ENCODE assay signal across 8 mouse cellular contexts in genomic region chr1:131060290-131061253, GRCm38 (mm10). TPM values are rescaled to one million over a fixed set of nuclear protein-coding genes. Genes with fewer than 3 reads are reported as not detected.
DNase-seq lines count a peak whose midpoint lies in the region; ATAC-seq lines count a peak whose summit lies in the region.

No protein-coding gene starts in this region.

- H3K27me3 ChIP-seq in kidney, embryonic 15.5 days = no peaks in the 10 kb centered on the region
- H3K27me3 ChIP-seq in intestine, embryonic 14.5 days (replicated peaks; ENCODE audit: control insufficient read depth, insufficient read depth, low read length) = no peaks in the 10 kb centered on the region
- H3K27me3 ChIP-seq in megakaryocyte, embryonic 14.5 days (replicated peaks) = no peaks in the 10 kb centered on the region

- peaks cover 26% of the 10 kb centered on the region for H3K36me3 ChIP-seq in kidney, embryonic 15.5 days
- peaks cover 28% of the 10 kb centered on the region for H3K36me3 ChIP-seq in intestine, embryonic 14.5 days (ENCODE audit: control insufficient read depth, insufficient read depth, low read length)
- H3K36me3 ChIP-seq in megakaryocyte, embryonic 14.5 days (replicated peaks; ENCODE audit: low read length) = peaks cover 75% of the 10 kb centered on the region

- H3K4me2 ChIP-seq in kidney, embryonic 15.5 days = no peak overlapping the region
- H3K4me2 ChIP-seq in intestine, embryonic 14.5 days (ENCODE audit: low read length) = no peak overlapping the region

- H3K9me3 ChIP-seq in kidney, embryonic 15.5 days (replicated peaks) = no peaks in the 10 kb centered on the region
- no peaks in the 10 kb centered on the region for H3K9me3 ChIP-seq in intestine, embryonic 14.5 days (ENCODE audit: control insufficient read depth, low read length)
- H3K9me3 ChIP-seq in megakaryocyte, embryonic 14.5 days = no peaks in the 10 kb centered on the region

- peaks cover 60% of the 10 kb centered on the region for H3K4me1 ChIP-seq in kidney, embryonic 15.5 days
- peaks cover 36% of the 10 kb centered on the region for H3K4me1 ChIP-seq in intestine, embryonic 14.5 days (replicated peaks; ENCODE audit: control insufficient read depth, insufficient read depth, low read length)
- H3K4me1 ChIP-seq in megakaryocyte, embryonic 14.5 days = peaks cover 82% of the 10 kb centered on the region

- no peak overlapping the region for H3K9ac ChIP-seq in kidney, embryonic 15.5 days
- H3K9ac ChIP-seq in intestine, embryonic 14.5 days (ENCODE audit: low read length) = no peak overlapping the region

- peak; percentile 61; the same call in 1 of the 2 replicates for ATAC-seq in kidney, embryonic 15.5 days (replicated peaks; ENCODE audit: low FRiP score)
- ATAC-seq in intestine, embryonic 14.5 days (replicated peaks; ENCODE audit: low FRiP score, low TSS enrichment, low read depth) = peak; percentile 4; the same call in 1 of the 2 replicates

- 48% methylated on average over 13 of the region's 13 CpGs for WGBS in kidney, embryonic 15.5 days
- WGBS in intestine, embryonic 14.5 days = 62% methylated on average over 13 of the region's 13 CpGs

- peak overlapping the region; percentile 15; the same call in 1 of the 2 replicates for H3K27ac ChIP-seq in kidney, embryonic 15.5 days
- no peak overlapping the region for H3K27ac ChIP-seq in intestine, embryonic 14.5 days (ENCODE audit: low read depth)

- H3K4me3 ChIP-seq in kidney, embryonic 15.5 days (replicated peaks) = no peak overlapping the region
- H3K4me3 ChIP-seq in intestine, embryonic 14.5 days (ENCODE audit: low read depth, low read length) = no peak overlapping the region
- peak overlapping the region; percentile 73 for H3K4me3 ChIP-seq in megakaryocyte, embryonic 14.5 days (replicated peaks)

- no peak for DNase-seq in kidney, adult 9 months
- peak; percentile 65 for DNase-seq in brain, adult 2 months (ENCODE audit: low read depth, low spot score)
- DNase-seq in forelimb bud, embryonic 11.5 days (ENCODE audit: low read depth, low spot score) = peak; percentile 48
- no peak for DNase-seq in intestine, embryonic 14.5 days (ENCODE audit: low spot score)
- peak; percentile 47 to 77 for DNase-seq in spleen, postnatal 4 days (ENCODE audit: low spot score in 2 of 2)
- DNase-seq in layer of hippocampus, adult 8-10 months (ENCODE audit: low spot score in 2 of 2) = no peak

RNA-seq across cellular contexts. Expression of gene Mapkapk2, which starts 37.1 kb away (rescaled TPM):
- 44.7 and 49.3 TPM in 2 replicates for polyA plus RNA-seq in kidney, embryonic 15.5 days (2015; fragmentation: Nextera tagmentation; extraction: Ambion mirVana)
- 58.1 and 62.4 TPM in 2 replicates for polyA plus RNA-seq in intestine, embryonic 14.5 days (2014; fragmentation: Nextera tagmentation; extraction: Ambion mirVana)
- 178 and 286 TPM in 2 replicates for polyA plus RNA-seq in megakaryocyte, embryonic 14.5 days (2012; ENCODE audit: insufficient read depth, low replicate concordance)
- total RNA-seq in layer of hippocampus, adult 8-10 months (2022) = 10 to 100 TPM; 27.7 to 42.7 (median 35.3) TPM

RNA-seq across cellular contexts. Expression of gene Il10, which starts 40.9 kb away (rescaled TPM):
- not detected in 2 replicates for polyA plus RNA-seq in kidney, embryonic 15.5 days (2015; fragmentation: Nextera tagmentation; extraction: Ambion mirVana)
- not detected in 2 replicates for polyA plus RNA-seq in intestine, embryonic 14.5 days (2014; fragmentation: Nextera tagmentation; extraction: Ambion mirVana)
- not detected in 2 replicates for polyA plus RNA-seq in megakaryocyte, embryonic 14.5 days (2012; ENCODE audit: insufficient read depth, low replicate concordance)
- total RNA-seq in layer of hippocampus, adult 8-10 months (2022) = not detected

Comparison
In these comparisons a context has a peak if more than half of its experiments do, and no peak if none do; other contexts are left out.
1. DNase-seq: peak in brain, adult 2 months (single experiment), forelimb bud, embryonic 11.5 days (single experiment) and spleen, postnatal 4 days (2 of 2); none in kidney, adult 9 months (single experiment), intestine, embryonic 14.5 days (single experiment) and layer of hippocampus, adult 8-10 months (0 of 2).